Mouse (Mus musculus) ES-Bruce4 (cell line): Measurements from ENCODE around the gene Asap3. TPM values are rescaled to one million over a fixed set of nuclear protein-coding genes. Genes with fewer than 3 reads are reported as not detected.

Experiments
- H3K27ac ChIP-seq: 2 replicates; pipeline ENCODE4 v1.5.1; 2012; ENCODE audit warnings: low read length, inconsistent platforms; ENCODE audit not compliant: insufficient read depth
- H3K27me3 ChIP-seq: 2 replicates; pipeline ENCODE4 v1.6.1; 2012; ENCODE audit warnings: mild to moderate bottlenecking, low read length, inconsistent platforms; ENCODE audit not compliant: control insufficient read depth, poor library complexity, insufficient read depth, severe bottlenecking
- H3K36me3 ChIP-seq: 2 replicates; pipeline ENCODE4 v1.6.1; 2012; ENCODE audit warnings: inconsistent platforms, mild to moderate bottlenecking, low read length, moderate library complexity; ENCODE audit not compliant: control insufficient read depth, poor library complexity, insufficient read depth, severe bottlenecking
- H3K4me1 ChIP-seq: one replicate; pipeline ENCODE4 v1.8.1; 2011; ENCODE audit warnings: low read length; ENCODE audit not compliant: control insufficient read depth, insufficient read depth
- H3K4me3 ChIP-seq: 2 replicates; pipeline ENCODE4 v1.5.1; 2011; ENCODE audit warnings: low read depth, mild to moderate bottlenecking, low read length
- H3K9ac ChIP-seq: 2 replicates; pipeline ENCODE4 v1.6.1; 2012; ENCODE audit warnings: low read depth, mild to moderate bottlenecking, inconsistent platforms; ENCODE audit not compliant: poor library complexity, severe bottlenecking
- H3K9me3 ChIP-seq: replicated peaks from 2 replicates; pipeline ENCODE4 v1.6.1; 2012; ENCODE audit warnings: mild to moderate bottlenecking, low read length, inconsistent platforms; ENCODE audit not compliant: control insufficient read depth, poor library complexity, insufficient read depth, severe bottlenecking
- CTCF ChIP-seq: IDR thresholded peaks from one replicate; pipeline ENCODE4 v1.8.1; 2011; ENCODE audit warnings: low read depth, low read length
- EP300 ChIP-seq: IDR thresholded peaks from 2 replicates; pipeline ENCODE4 v1.6.1; 2011; ENCODE audit warnings: low read depth, low read length; ENCODE audit not compliant: insufficient read depth
- POLR2A ChIP-seq: IDR thresholded peaks from one replicate; pipeline ENCODE4 v1.8.1; 2011; ENCODE audit warnings: low read length; ENCODE audit not compliant: insufficient read depth
- polyA plus RNA-seq: library from polyadenylated mRNA; stranded (reverse); fragments of >200 nt; gene quantifications from 2 replicates; pipeline ENCODE4 v1.2.4, GENCODE M21; 2011; ENCODE audit warnings: low read depth; ENCODE audit not compliant: missing spikeins, insufficient read depth, insufficient read length

Gene Asap3
- polyA plus RNA-seq, 1 experiment, result 7.2 TPM

- Histone ChIP-seq H3K9ac (no peak overlapping the region), H3K27ac (no peak overlapping the region), H3K4me3 (no peak overlapping the region), H3K27me3 (no peaks in the 10 kb centered on the region), H3K4me1 (no peaks in the 10 kb centered on the region), H3K36me3 (peaks cover 6% of the 10 kb centered on the region; the same call in 1 of the 2 replicates), H3K9me3 (no peaks in the 10 kb centered on the region)
- peak; percentile 87 for TF ChIP-seq CTCF
- no peak for TF ChIP-seq POLR2A
These were observed 54.5 kb downstream of the Asap3 start for GRCm38 (mm10) chr4:136260491-136261180.

GRCm38 (mm10) chr4:136261912-136262311 is 55.7 kb downstream of the Asap3 start:
- Histone ChIP-seq H3K27me3 (no peaks in the 10 kb centered on the region), H3K4me1 (no peaks in the 10 kb centered on the region), H3K27ac (no peak overlapping the region), H3K9me3 (no peaks in the 10 kb centered on the region), H3K4me3 (no peak overlapping the region), H3K9ac (no peak overlapping the region), H3K36me3 (peaks cover 6% of the 10 kb centered on the region; the same call in 1 of the 2 replicates)
- TF ChIP-seq POLR2A, result no peak

GRCm38 (mm10) chr4:136263555-136263954 is 57.4 kb downstream of the Asap3 start:
- Histone ChIP-seq H3K9me3 (no peaks in the 10 kb centered on the region), H3K4me1 (no peaks in the 10 kb centered on the region), H3K27me3 (no peaks in the 10 kb centered on the region), H3K4me3 (no peak overlapping the region), H3K9ac (no peak overlapping the region), H3K36me3 (no peaks in the 10 kb centered on the region), H3K27ac (no peak overlapping the region)
- no peak for TF ChIP-seq POLR2A
- no peak for TF ChIP-seq EP300
- no peak for TF ChIP-seq CTCF

- Histone ChIP-seq H3K27me3 (no peaks in the 10 kb centered on the region), H3K9me3 (no peaks in the 10 kb centered on the region), H3K4me1 (no peaks in the 10 kb centered on the region), H3K36me3 (no peaks in the 10 kb centered on the region), H3K27ac (no peak overlapping the region), H3K4me3 (no peak overlapping the region), H3K9ac (no peak overlapping the region)
- no peak for TF ChIP-seq EP300
- no peak for TF ChIP-seq POLR2A
- no peak for TF ChIP-seq CTCF
These were observed 60.7 kb downstream of the Asap3 start for GRCm38 (mm10) chr4:136266716-136267343.

- no peaks in the 10 kb centered on the region for H3K36me3 ChIP-seq
- no peaks in the 10 kb centered on the region for H3K27me3 ChIP-seq
- 0 out of 2 replicates have a peak, but pooled peaks cover 5% of the 10 kb centered on the region for H3K9me3 ChIP-seq
- no peak overlapping the region for H3K9ac ChIP-seq
- TF ChIP-seq CTCF, result no peak
- no peak for TF ChIP-seq EP300
- no peak for TF ChIP-seq POLR2A
- no peak overlapping the region for H3K4me3 ChIP-seq
- H3K4me1 ChIP-seq, result no peaks in the 10 kb centered on the region
- H3K27ac ChIP-seq, result no peak overlapping the region
These were observed 62.7 kb downstream of the Asap3 start for GRCm38 (mm10) chr4:136268912-136269311.

GRCm38 (mm10) chr4:136270648-136271047 is 64.5 kb downstream of the Asap3 start:
- Histone ChIP-seq H3K4me3 (no peak overlapping the region), H3K9me3 (0 out of 2 replicates have a peak, but pooled peaks cover 9% of the 10 kb centered on the region), H3K9ac (no peak overlapping the region), H3K4me1 (no peaks in the 10 kb centered on the region), H3K27ac (no peak overlapping the region), H3K36me3 (no peaks in the 10 kb centered on the region), H3K27me3 (no peaks in the 10 kb centered on the region)
- no peak for TF ChIP-seq EP300
- TF ChIP-seq POLR2A, result no peak
- no peak for TF ChIP-seq CTCF
